Mouse (Mus musculus) fat pad, adult 2 months (tissue): ENCODE measurements around the gene Gabpb2.
"Not testable (repeated sequence)": the region's sequence is repeated elsewhere in the genome, so short reads cannot be mapped to it uniquely, and the experiment has no call there.

Experiments
- DNase-seq: peaks from one replicate; pipeline ENCODE4 v3.0.0-alpha.2; 2011; ENCODE audit warnings: low read depth, low spot score; ENCODE audit errors: extremely low read depth

The Gabpb2 gene

DNA sequence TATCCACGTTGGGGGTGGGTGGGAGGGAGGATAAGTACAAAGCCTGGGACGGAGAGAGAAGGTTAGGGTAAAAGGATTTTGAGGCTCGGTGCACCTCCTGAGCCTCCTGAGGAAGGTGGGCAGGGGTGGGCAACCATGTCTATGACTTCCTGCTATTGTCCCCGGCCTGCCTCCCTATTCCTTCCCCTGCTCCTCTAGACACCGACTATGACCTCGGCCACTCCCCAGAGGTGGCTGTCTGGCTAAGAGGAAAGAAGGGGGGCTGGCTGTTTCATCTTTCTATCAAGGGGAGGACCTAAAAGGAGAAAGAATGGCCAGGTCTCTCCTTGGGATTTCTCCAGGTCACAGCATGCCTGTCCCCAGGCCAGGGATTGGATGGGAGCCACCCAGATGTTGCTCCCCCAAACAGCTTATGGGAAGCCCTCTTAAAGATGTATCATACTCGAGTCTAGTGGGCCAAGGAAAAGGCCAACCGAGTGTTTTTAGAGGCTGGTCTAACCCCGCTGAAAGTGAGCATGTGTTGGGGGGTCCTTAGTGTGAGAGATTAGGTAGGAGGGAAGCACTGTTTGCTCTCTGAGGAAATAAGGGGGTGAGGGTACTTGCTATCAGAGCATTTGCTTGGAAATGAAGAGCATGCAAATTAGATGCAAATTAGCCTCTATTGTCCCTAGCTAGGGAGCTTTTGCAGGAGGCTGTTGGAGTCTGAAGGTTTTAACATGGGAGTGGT lies 55.9 kb downstream of the Gabpb2 start:
- DNase-seq, result no peak

DNA sequence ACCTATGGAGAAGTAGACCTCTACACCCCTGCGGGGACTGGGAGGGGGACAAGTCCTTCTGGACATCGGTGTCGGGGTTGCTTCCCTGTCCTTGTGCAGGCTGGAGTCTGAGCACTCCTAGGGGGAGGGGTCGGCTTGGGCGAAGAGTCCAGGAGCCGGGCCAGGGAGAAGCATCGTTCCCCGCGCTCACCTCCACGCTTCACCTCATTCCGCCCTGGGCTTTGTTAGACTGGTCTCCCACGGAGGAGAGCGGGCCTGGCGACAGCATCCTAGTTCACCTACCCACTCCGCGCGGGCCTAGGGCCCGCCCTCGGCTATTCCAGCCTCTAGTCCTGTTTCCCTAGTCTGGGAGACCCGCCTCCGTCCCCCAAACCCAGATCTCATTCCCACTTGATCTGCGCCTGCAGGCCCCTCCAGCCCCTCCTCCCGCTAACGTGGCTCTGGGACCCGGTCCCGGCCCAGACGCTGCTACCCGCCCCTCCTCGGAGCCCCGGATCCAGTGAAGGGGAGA lies 56.6 kb downstream of the Gabpb2 start:
- DNase-seq, result no peak

DNA sequence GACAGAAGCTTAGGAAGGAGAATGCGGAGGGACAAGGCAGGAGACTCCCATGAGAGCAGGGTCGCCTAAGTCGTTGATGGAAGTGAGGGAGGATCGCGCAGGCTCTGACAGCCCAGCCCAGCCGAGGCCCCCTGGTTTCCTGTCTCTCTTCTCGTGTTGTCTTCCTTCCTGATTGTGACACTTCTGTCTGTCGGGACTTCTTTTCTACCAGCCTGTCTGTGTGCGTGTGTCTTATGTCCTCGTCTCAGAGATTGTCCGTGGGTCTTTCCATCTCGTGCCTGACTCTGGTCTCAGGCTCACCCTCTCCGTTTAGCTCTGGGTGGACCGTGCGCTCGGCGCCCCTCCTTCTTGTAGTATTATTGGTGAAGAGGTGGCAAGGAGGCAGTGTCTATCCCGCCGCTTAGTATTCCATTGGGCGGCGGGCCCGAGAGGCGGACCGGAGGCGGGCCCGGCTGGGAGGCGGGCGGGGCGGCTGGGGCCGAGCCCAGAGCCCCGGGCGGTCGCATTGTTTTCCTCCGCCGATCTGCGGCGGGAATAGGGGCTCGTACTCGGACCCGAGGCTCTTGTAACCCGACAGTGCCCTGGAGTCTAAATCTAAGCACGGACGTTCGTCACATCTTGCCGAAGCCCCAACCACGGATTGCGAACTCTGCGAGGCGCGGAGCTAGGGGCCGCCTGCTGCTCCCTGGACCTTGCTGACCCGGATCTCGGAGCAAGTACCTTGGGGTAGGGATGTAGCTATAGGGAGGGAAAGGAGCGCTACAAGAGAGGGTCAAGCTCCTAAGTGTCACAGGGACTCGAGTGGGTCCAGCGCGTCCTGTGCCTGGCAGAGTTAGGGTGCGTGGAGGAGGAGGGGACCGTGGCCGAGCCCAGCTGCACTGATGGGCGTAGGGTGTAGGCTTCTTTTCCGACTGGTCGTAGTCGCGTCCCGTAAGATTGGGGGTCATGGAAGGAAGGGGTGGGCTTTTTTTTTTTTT lies 57.4 kb downstream of the Gabpb2 start, which contains the start of gene Sema6c:
TSS of gene Sema6c (plus strand) at position 471 of the 977 bp plus-strand sequence.
- no peak for DNase-seq

DNA sequence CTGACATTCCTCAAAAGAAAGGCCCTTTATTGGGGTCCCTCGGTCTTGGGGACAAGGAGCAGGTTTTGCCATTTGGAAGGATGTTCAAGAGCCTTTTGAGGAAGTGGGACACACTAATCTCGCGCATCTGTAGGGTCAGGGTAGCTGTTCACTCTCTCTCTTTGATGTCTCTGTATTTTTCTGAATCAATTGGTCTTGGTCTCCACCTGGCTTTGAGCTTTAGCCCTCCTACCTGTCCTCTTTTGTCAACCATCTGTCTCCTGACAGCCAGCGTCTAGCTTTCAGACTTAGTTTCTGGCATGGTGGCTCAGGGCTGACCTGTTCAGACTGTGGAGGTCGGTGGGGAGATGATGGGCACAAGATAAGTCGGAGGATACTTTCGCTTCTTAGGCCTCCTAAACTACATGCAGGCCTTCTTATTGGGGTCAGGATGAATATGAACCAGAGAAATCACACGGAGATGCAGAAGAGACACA lies 58.2 kb downstream of the Gabpb2 start:
- no peak for DNase-seq

DNA sequence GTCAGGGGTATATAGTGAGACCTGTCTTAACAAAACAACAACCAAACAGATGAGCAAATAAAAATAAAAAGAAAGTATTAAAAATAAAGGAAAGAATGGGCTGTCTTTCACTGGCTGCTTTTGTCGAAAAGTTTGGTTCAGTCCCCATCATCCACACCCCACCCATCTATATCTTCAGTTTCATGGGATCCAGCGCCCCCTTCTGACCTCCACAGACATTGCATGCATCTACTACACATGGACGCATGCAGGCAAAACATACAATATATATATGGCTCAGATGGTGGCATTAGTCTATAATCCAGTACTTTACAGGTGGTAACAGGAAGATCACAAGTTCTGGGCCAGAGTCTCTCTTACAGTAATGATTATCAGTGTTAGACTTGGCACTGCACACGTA lies 63.8 kb downstream of the Gabpb2 start:
- no peak for DNase-seq

DNA sequence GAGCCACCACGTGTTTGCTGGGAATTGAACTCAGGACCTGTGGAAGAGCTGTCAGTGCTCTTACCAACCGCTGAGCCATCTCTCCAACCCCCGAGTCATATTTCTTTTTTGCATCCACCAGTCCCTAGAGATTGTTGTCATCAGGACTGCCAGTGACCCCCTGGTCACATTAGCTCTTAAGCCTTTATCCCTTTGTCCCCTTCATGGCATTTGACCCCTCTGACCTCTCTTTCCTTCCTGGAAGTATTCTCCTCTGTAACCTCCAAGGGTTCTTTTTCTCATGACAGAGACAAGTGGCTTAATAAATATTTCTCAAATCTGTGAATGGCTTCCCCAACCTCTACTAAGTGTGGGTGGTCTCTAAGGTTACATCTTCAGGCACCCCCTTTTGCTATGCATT lies 69.8 kb downstream of the Gabpb2 start:
- no peak for DNase-seq

DNA sequence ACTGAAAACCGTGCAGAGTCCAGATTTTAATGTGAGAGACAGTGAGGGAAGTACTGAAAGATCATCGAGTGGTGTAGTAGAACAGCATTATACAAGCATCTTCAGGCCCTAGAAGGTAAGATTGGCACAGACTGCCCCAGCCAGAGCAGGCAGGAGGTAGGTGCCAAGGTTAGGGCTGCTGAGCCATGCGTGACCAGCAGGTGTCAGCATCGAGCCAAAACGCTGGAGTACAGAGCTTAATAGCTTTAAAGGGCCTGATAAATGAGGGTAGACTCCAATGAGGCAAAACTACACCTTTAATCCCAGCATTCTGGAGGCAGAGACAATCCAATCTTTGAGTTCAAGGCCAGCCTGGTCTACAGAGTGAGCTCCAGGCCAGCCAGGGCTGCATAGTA lies 75.1 kb downstream of the Gabpb2 start:
- no peak for DNase-seq

DNA sequence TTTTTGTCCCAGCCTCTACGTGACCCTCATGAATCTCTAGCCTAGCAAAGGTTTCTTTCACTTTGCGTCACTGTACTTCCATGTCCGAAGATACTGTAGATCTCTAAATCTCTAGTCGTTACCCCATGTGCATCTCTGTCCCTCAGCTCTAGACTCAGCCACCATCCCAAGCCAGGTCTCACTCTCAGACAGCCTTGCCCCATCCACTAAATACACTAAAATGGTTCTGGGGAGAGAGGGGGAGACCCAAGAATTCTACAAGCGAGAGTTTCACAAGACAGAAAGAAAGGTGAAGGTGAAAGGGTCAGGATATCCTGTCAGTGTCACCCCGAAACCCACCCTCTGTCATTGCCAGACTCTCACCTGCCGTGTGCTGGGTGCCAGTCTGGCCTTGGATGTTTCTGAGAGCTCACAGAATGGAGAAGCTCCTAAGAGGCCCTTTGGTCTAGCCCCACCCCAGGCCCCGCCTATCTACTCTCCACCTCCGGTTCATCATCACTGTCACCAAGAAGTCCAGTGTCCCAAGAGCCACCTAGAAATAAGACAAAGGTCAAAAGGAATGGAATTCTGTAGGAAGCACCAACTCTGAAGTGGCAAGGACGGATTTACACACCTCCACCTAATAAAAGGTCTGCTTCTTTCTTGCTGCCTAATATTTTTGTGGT lies 75.6 kb downstream of the Gabpb2 start, which contains the start of gene Tnfaip8l2:
TSS of gene Tnfaip8l2 (minus strand) at position 409 of the 665 bp plus-strand sequence.
- DNase-seq, result no peak

DNA sequence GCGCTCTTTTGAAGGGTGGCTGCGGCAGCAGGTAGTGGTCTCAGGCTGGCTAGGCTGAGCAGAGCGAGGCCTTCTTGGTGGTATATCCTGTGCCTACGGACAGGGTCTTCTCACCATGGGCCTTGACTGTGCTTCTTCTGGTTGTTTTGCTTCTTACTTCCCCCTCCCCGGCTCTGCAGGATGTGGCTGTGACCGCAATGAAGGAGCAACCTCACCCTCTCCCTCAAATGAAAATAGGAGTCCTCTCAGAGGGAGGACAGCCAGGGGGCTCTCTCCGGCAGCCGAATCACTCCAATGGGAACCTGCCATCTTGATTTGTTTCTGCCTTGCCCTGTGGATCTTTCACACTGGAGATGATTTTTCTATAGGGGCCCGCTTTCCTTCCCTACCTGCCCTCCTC lies 76.2 kb downstream of the Gabpb2 start:
- DNase-seq, result no peak

DNA sequence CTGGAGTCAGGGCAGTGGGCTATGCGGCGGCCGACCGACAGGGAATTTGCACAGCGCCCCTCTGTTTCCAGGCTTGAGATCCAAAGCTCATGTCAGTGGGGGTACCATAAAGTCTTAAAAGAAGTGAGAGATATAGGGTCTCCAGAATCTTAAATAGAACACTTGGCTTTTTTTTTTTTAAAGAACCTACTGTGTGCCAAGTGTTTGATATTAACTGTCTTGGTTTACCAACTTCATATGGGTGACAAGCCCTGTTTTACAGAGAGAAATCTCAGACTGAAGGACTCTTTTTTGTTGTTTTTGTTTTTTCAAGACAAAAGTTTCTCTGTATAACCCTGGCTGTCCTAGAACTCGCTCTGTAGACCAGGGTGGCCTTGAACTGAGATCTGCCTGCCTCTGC lies 76.9 kb downstream of the Gabpb2 start:
- no peak for DNase-seq

DNA sequence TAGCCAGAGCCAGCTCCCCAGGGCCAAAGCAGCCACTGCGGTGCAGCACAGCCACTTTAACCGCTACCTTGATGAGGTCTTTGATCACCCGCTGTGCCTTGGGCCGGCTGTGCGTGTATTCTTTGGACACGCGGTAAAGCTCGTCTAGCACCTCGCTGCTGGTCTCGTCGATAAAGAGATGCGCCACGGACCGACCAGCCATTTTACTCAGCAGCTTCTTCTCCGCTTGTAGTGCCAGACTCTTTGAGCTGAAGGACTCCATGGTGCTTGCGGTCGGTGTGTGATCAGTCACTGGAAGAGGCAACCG lies 77.5 kb downstream of the Gabpb2 start:
- no peak for DNase-seq

DNA sequence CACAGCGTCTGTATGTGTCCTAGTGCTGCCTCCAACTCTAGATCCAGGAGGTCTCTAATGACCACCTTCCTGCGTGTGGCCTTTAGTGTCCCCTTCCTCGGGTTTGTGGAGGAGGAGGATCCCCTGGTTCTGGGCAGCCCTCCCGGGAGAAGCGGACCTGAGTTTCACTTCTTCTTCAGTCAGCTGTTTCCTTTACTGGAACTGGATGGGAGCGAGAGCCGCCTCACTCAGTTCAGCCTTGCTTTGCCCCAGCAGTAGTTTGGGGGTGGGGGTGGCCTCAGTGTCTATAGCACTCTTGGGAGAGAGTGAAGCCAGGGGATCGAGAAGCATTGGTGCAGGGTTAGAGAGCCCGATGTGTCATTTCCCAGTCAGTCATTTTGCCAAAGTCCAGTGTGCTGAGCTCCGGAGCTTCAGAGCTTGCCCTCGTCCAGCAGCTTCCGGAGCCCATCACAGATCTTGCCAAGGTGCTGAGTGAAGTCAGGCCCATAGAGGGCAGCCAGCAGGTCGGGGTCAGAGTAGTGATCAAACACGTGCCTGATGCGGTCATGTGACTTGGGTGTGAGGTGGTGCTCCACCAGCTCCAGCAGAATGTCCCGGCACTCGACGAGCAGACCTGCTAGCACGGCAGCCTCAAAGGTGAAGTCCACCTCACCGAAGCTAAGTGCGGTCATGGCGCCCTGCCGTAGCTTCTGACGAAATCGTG lies 78.0 kb downstream of the Gabpb2 start:
- no peak for DNase-seq

DNA sequence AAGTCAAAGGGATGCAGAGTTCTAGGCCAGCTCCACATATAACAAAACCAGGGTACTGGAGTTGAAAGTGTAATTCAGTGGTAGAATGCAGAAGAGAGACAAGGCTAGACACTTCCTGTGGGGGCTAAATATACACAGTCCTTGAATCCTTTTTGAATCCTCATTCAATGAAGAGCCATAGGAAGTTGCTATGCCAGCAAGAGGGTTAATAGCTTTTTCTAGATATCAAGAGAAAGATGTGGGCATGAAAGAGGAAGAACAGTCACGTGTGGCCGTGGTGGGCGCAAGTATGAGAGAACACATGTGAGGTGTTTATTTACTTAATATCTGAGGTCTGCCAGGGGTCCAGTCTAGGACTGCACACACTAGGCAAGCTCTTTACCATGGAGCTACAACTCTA lies 81.4 kb downstream of the Gabpb2 start:
- no peak for DNase-seq

DNA sequence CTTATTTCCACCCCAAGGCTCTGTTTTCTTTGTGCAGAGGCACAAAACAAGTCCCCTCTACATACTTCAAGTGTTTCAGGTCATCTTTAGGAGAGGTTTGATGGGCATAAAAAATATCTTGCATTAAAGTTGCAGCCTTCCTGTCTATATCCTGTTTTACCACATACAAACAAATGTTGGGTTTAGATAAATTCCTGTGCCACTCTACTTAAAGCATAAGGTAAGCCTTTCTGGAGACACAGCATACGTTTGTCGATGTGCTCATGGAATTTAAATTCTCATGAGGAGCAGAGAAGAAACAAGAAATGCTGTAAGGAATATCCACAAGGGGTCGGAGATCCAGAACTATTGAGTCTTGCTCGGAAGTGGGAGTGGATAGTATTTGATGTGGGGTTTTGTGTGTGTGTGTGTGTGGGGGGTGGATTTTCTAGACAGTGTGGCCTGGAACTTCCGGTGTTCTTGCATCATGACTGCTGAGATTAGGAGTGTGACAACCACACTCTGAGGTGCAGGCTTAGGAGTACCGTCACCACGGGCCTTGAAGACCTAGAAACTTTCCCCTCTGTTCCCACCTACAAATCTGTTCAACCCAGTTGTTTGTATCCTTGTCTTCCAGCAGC lies 82.2 kb downstream of the Gabpb2 start:
- no peak for DNase-seq

DNA sequence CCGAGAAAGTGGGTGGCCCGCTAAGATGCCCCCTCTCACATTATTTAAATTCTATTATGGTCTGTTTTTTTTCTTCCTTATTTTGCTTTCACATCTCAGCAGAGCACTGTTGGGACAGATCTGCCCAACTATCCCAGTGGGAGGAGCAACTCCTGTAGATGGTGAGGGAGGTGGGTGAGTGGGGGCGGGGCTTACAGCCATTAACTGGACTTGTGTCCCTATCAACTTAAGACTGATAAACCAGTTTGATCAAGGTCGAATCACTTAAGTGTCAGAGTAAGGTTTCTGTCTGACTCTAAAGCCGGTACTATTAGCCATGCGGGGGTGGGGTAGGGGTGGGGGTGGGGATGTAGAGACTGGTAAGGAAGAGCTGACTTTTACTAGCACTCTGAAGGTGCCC lies 82.7 kb downstream of the Gabpb2 start:
- no peak for DNase-seq

DNA sequence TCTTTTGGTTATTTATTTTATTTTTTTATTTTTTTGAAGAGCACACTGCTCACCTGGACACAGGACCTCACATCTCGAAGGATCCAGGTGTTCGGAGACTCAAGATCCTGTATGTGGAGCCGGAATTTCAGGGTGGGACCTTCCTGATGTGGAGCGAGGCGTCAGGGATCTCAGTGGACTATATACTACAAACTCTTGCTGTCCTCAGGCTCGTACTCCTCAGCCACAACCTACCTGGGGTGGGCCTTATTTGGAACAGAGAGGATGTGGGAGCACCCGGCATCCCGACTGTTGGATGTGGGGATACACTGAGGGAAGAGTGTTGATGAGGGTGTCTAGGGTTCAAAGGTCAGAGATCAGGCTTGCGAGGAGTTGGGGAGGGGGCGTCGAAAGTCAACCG lies 83.6 kb downstream of the Gabpb2 start:
- DNase-seq, result not testable (repeated sequence)

DNA sequence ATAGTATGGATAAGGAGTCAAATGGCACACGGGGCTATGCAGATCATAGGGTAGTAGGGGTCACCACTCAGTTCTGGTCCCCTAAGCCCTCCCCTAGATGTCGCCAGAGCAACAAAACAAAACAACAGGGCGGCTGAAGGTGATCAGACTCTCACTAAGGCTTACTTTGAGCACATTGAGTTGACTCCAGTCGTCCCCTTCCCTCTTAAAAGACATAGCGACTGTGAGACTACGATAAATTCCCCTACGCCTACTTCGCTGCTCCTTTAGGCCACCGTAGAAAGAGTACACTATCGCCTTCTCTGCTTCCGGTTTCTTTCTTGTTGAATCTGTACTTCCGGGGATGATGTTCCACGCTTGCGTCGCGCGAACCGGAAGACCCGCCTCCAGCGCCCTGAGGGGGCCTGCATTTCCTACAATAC lies 84.0 kb downstream of the Gabpb2 start, which contains the start of the genes Scnm1 and Lysmd1:
TSS of gene Scnm1 (minus strand) at position 332 of the 422 bp plus-strand sequence.
TSS of gene Lysmd1 (plus strand) at position 409 of the 422 bp plus-strand sequence.
- DNase-seq, result peak; percentile 82

DNA sequence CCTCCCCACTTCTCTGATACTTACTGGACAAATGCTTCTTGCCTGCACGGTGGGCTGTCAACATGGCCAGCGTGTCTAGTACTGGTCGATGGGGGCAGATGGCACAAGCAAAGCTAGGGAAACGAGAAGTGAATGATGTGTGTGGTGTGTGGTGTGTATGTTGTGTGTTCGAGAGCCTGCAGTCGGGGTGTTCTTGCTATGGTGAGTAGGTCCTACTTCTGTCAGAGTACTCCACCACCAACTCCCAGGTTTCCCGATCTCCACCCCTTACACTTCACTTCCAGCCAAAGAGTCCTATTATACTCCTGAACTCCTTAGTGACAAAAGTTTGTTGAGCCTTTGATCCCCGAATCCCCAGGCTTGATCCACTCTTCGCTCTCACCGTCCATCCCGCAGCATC lies 84.5 kb downstream of the Gabpb2 start:
- no peak for DNase-seq

DNA sequence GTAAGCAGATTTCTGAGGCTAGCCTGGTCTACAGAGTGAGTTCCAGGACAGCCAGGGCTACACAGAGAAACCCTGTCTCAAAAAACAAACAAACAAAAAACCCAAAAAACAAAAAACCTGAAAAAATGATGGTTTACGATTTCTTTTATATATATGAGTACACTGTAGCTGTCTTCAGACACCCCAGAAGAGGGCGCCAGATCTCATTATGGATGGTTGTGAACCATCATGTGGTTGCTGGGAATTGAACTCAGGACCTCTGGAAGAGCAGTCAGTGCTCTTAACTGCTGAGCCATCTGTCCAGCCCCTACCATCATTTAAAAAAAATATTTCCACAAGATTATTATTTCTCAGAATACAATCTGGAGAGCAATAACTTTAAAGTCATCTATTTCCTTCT lies 85.3 kb downstream of the Gabpb2 start:
- not testable (repeated sequence) for DNase-seq
